Mouse (Mus musculus) kidney, adult 18-20 months (tissue): Measurements from ENCODE around the gene Spag17.

Source experiments
- DNase-seq: peaks from one replicate; pipeline ENCODE4 v3.0.0; 2021

Spag17 gene

GRCm38 (mm10) chr3:100176031-100176430 lies 290.8 kb downstream of the Spag17 start:
- DNase-seq, result no peak

- no peak for DNase-seq
These were observed 295.3 kb downstream of the Spag17 start for GRCm38 (mm10) chr3:100180471-100180870.

- DNase-seq, result peak; percentile 43
These were observed 304.2 kb downstream of the Spag17 start for GRCm38 (mm10) chr3:100189444-100189843.

- DNase-seq, result no peak
These were observed 304.7 kb downstream of the Spag17 start for GRCm38 (mm10) chr3:100189861-100190260.
